Comparison of ENCODE assay signal across 8 mouse cellular contexts in the genomic region with DNA sequence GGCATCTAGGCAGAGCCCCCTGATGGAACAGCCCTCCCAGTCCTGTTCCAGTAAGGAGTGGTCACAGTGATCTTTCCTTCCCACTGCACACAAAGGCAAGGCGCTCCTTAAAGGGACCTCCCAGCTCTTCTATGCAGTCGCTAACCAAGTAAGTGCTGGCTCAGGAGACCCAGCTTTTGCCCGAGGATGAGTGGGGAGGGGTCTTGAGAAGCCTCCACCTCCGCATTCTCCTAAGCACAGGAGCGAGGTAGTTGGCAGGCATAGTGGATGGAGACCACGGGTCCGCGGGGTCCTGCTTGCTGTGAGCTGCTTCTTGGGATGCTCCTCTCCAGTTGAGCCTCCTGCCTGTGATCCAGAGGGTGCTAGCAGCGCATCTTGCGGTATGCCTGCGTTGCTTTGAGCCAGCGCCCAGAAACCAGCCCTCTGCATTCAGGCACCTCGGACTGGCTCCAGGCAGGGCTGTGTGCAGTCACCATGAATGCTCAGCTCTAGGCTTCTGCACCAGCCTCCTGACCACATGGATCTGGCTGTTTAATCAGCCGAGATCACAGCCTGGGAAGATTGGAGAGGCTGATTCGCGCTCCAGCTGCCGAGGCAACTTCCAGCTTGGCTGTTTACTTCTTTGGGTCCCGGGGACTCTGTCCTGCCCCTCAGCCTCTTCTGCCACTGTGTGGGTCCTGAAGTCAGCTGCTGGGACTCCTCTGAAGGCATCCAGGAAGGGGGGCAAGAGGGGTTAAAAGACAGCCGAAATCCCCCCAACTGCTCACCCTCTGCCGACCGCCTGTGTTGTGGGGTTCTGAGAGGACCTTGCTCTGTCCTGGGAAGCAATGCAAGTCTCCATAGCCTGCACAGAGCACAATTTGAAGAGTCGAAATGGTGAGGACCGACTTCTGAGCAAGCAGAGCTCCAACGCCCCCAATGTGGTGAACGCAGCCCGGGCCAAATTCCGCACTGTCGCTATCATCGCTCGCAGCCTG. TPM values are rescaled to one million over a fixed set of nuclear protein-coding genes. Genes with fewer than 3 reads are reported as not detected.
A peak's percentile ranks its signal among the peaks of the same experiment; 100 is the strongest.
DNase-seq lines count a peak whose midpoint lies in the region; ATAC-seq and TF ChIP-seq lines count a peak whose summit lies in the region.

A gene (plus strand): TSS at position 440 of the 977 bp plus-strand sequence.

- intact Hi-C loops in heart, postnatal 14 days (cut with DNase I), result no loop called here

- H3K79me3 ChIP-seq in C2C12 (ENCODE audit: low read depth), result no peaks in the 10 kb centered on the region

- H3K27ac ChIP-seq in forebrain, embryonic 10.5 days, result peak within 1 kb of the TSS; percentile 68
- no peak within 1 kb of the TSS for H3K27ac ChIP-seq in midbrain, embryonic 14.5 days (replicated peaks; ENCODE audit: low read depth, low read length)

- H3K36me3 ChIP-seq in C2C12 (ENCODE audit: control insufficient read depth, insufficient read depth), result no peaks in the 10 kb centered on the region
- H3K36me3 ChIP-seq in forebrain, embryonic 10.5 days (replicated peaks), result no peaks in the 10 kb centered on the region
- H3K36me3 ChIP-seq in midbrain, embryonic 14.5 days (ENCODE audit: control insufficient read depth, insufficient read depth, low read length), result no peaks in the 10 kb centered on the region

- H3K4me3 ChIP-seq in C2C12 (ENCODE audit: insufficient read depth, poor library complexity, severe bottlenecking), result no peak within 1 kb of the TSS
- peak within 1 kb of the TSS; percentile 57 for H3K4me3 ChIP-seq in forebrain, embryonic 10.5 days
- H3K4me3 ChIP-seq in midbrain, embryonic 14.5 days (replicated peaks; ENCODE audit: low read depth, low read length), result peak within 1 kb of the TSS; percentile 47

- peak within 1 kb of the TSS; percentile 26 for H3ac ChIP-seq in C2C12 (ENCODE audit: control insufficient read depth, insufficient read length, low read depth)

- no peak for TF ChIP-seq CTCF in C2C12 (IDR thresholded peaks at IDR 0.05; ENCODE audit: control insufficient read depth, insufficient read depth, insufficient read length)

- H3K4me2 ChIP-seq in midbrain, embryonic 14.5 days (ENCODE audit: low read length), result peak within 1 kb of the TSS; percentile 94

- H3K79me2 ChIP-seq in C2C12 (ENCODE audit: control insufficient read depth, insufficient read depth), result no peaks in the 10 kb centered on the region

- peak; percentile 71; the same call in 1 of the 2 replicates for ATAC-seq in midbrain, embryonic 14.5 days (ENCODE audit: low FRiP score, low TSS enrichment)

- no peaks in the 10 kb centered on the region for H3K9me3 ChIP-seq in forebrain, embryonic 10.5 days
- no peaks in the 10 kb centered on the region for H3K9me3 ChIP-seq in midbrain, embryonic 14.5 days (ENCODE audit: control insufficient read depth, low read length)

- H3K4me1 ChIP-seq in forebrain, embryonic 10.5 days, result peaks cover 28% of the 10 kb centered on the region
- H3K4me1 ChIP-seq in midbrain, embryonic 14.5 days (ENCODE audit: control insufficient read depth, insufficient read depth, low read length), result peaks cover 5% of the 10 kb centered on the region; the same call in 1 of the 2 replicates

- DNase-seq in brain, adult 2 months (ENCODE audit: low read depth, low spot score), result peak; percentile 88
- DNase-seq in forebrain, embryonic 10.5 days (ENCODE audit: extremely low spot score, low spot score), result peak; percentile 55
- peak; percentile 6 to 9 for DNase-seq in heart, postnatal 14 days
- DNase-seq in layer of hippocampus, postnatal 36 days, result peak; percentile 64 to 70
- DNase-seq in midbrain, embryonic 14.5 days, result peak; percentile 64
- DNase-seq in testis, postnatal 10 days (ENCODE audit: low spot score), result peak; percentile 44
- no peak for DNase-seq in adipocyte (ENCODE audit: low spot score)

- WGBS in forebrain, embryonic 10.5 days, result under 1% methylated on average over 30 of the region's 30 CpGs
- WGBS in midbrain, embryonic 14.5 days, result under 1% methylated on average over 30 of the region's 30 CpGs

- no peaks in the 10 kb centered on the region for H3K27me3 ChIP-seq in C2C12 (ENCODE audit: control insufficient read depth, insufficient read depth, insufficient read length)
- H3K27me3 ChIP-seq in forebrain, embryonic 10.5 days (ENCODE audit: poor library complexity, severe bottlenecking), result peaks cover 42% of the 10 kb centered on the region
- no peaks in the 10 kb centered on the region for H3K27me3 ChIP-seq in midbrain, embryonic 14.5 days (ENCODE audit: control insufficient read depth, insufficient read depth, low read length)

- peak within 1 kb of the TSS; percentile 60 for H3K9ac ChIP-seq in midbrain, embryonic 14.5 days (replicated peaks; ENCODE audit: low read length)

TF ChIP-seq in C2C12, 6 proteins besides CTCF, POLR2A, EP300 and RAD21:
- no peak for TF ChIP-seq CEBPB (IDR thresholded peaks at IDR 0.05; ENCODE audit: low read depth)
- no peak for TF ChIP-seq MAX (IDR thresholded peaks at IDR 0.05)
- no peak for TF ChIP-seq FOSL1 (IDR thresholded peaks at IDR 0.05; ENCODE audit: insufficient read depth, low read length, poor library complexity, severe bottlenecking)
- no peak for TF ChIP-seq MYOD1 (IDR thresholded peaks at IDR 0.05; ENCODE audit: control insufficient read depth, insufficient read length, low read depth)
- TF ChIP-seq MYOG (IDR thresholded peaks at IDR 0.05; ENCODE audit: control insufficient read depth, extremely low read depth, insufficient read length), result no peak
- no peak for TF ChIP-seq USF1 (IDR thresholded peaks at IDR 0.05; ENCODE audit: low read depth)

RNA-seq across cellular contexts. Expression of the gene that starts here (rescaled TPM):
- 0.07 TPM for polyA plus RNA-seq in C2C12 (2012; fragmentation: generic; extraction: Trizol)
- 2.3 and 2.4 TPM in 2 replicates for polyA plus RNA-seq in forebrain, embryonic 10.5 days (2016; fragmentation: Nextera tagmentation; extraction: Ambion mirVana)
- total RNA-seq in heart, postnatal 14 days (2021), result 1 to 10 TPM; 3.1 to 3.5 TPM
- total RNA-seq in layer of hippocampus, postnatal 36 days (2021), result 100 to 1,000 TPM; 148 to 155 TPM
- 6.2 and 6.4 TPM in 2 replicates for polyA plus RNA-seq in midbrain, embryonic 14.5 days (2014; fragmentation: Nextera tagmentation; extraction: Ambion mirVana)

Comparison
In these comparisons a context has a peak if more than half of its experiments do, and no peak if none do; other contexts are left out.
1. RNA of the gene that starts here (total RNA-seq): 148 to 155 TPM in layer of hippocampus, postnatal 36 days; 3.1 to 3.5 TPM in heart, postnatal 14 days; every median in the first group is over 10 times any median in the second.